Mouse (Mus musculus): ENCODE measurements at regions not wholly inside any gene's neighbourhood (a gene's known extent, or its start where the extent isn't known, plus 50 kb on each side); places are given as distances from the start of the nearest gene placed in this dataset.

DNA sequence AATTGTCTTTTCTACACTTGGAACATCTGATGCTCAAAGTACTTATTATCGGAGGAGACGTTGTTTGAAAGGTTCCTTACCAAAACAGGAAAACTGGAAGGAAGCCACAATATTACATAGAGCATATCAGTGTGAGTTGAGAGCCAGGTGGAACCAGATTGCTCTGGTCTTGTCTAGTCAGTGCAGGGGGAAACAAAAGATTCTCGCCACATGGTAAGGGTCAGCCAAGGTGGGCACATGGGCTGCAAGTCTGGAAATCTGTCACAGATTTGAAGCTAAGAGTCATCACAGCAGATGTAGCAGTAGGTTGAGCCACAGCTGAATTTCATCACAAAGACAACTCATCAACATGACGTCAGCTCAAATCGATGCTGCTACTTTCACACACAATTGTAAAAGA is 681.8 kb downstream of the Stpg2 start:
- no peak for DNase-seq (ENCODE audit: low spot score)

DNA sequence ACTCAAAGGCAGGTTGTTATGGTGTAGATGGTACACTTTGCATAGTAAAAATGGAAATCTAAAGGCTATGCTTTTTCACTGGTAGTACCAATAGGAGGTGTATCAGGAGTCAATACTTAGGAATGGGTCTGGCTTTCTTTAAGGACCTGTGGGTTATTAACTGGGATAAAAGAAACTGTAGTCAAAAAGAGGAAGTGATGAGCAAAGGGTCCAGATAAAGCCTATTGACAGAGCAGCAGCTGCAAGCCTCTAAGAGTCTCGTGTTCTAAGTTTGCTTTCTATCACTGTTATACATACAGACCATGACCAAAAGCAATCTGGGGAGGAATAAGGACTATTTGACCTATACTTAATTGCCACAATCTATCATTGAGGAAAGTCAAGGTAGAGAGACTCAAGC is 683.0 kb downstream of the Stpg2 start:
- DNase-seq (ENCODE audit: low spot score) = no peak

DNA sequence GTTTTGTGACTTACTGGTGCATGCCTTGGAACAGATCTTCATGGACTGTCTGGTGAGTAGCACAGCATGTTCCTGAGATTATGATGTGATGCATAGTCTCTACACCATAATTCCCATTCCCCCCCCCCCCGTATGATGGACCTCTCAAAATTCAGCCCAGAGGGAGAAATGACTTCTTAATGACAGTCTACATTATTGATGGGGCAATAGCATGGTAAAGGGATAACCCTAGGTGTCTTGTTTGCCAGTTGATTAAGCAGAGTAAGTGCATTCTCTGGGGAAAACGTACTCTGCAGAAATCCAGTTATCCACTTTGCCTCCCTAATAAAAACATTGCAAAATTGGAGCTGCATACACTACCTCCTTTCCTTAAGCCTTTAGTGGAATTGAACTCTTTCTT is 684.7 kb downstream of the Stpg2 start:
- no peak for DNase-seq (ENCODE audit: low spot score)

DNA sequence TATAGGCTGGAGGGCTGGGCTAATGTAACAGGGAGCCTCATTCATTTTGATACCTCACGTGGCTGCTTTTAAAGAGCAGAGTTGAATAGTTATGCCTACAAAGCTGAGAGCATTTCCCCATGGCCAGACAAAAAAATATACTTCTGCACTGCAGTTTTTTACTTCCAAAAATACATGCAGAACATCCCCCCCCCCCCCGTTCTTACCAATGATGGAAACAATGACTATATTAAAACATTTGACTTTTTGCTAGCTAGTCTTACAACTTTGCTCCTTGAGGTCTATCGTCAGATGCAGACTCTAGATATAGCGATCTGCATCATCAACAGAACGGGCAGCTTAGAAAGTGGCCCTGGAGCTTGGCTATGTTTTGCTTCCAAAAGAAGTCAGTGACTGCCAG is 692.4 kb downstream of the Stpg2 start:
- DNase-seq (ENCODE audit: low spot score) = no peak

DNA sequence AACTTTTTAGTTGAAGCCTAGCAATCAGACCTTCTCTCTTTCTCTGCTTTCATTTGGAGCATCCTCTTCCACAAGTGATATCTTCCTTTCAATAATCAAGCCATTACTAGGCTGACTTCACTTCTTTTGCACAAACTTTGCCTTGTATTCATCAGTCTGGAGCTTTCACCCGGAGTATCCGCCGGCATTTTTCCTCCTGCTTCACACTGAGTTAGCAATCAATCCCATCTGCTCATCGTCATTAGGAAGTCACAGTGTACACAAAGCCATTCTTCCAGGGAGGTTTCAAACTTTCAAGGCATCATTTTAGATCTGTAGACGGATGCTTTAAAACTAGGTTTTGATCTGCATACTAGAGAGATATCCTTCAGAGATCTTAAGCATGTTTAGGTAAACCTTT is 693.7 kb downstream of the Stpg2 start:
- no peak for DNase-seq (ENCODE audit: low spot score)

DNA sequence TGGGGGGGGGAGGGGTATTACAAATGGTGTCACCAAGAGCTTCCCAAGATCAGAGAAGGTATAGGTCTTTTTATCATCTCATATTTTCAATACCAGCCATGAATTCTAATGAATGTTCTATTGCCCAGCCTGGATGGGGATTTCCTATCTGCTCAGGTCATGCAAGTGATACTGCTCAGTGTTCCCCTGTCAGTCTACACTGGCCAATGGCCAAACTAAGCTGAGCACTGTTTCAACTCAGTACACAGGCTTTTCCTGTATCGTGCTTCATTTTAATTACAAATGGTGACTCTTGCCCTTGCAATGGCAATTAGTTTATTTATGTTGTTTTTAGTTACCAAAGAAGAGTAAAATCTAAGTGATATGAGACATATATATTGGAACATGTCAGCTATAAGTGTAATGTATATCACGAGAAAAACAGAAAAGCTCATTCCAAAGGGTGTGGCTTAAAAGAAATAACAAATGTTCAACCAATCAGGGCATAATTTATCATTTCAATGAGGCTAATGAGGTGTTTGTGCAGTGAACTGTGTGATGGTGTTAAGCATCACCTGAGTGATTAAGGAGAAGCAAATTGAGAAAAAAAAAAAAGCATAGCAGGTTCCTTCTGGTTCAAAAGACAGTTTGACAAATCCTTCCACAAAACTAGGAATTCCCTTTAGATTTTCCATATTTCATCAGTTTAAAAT is 708.3 kb downstream of the Stpg2 start:
- DNase-seq (ENCODE audit: low spot score) = no peak

DNA sequence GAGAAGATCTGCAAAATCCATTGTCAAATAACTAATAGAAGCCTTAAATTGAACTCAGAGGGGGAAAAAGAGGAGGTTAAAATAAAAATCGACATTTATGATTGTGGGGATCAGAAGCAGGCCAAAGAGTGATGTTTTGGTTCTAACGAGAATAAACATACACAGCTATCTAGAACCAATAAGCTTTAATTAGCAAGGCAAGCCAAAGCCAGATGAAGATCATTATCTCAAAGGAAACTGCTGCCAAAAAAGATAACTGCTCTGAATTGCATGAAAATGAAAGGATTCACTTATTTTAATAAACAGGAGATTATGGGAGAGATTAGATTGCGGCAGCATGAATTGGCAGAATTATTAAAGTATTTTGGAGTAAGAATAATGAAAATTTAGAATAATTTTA is 716.8 kb downstream of the Stpg2 start:
- DNase-seq (ENCODE audit: low spot score) = no peak

DNA sequence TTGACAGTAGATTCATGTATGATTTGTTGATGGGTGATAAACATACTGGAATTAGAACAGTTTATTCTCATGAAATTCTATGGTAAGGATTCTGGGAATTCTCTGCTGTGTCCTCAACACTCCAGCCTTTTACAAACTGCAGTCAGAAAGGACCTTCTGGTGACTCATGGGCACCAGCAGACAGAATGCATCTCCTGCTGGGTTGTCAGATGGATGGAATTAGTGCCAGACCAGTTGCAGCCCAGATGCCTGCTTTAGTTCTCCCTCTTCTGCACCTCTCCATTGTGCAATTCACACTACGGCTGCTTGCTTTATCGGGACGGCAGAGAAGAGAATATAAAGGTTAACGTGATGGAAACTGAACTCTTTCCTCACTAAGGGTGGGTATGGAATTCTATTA is 727.5 kb downstream of the Stpg2 start:
- DNase-seq (ENCODE audit: low spot score) = no peak

DNA sequence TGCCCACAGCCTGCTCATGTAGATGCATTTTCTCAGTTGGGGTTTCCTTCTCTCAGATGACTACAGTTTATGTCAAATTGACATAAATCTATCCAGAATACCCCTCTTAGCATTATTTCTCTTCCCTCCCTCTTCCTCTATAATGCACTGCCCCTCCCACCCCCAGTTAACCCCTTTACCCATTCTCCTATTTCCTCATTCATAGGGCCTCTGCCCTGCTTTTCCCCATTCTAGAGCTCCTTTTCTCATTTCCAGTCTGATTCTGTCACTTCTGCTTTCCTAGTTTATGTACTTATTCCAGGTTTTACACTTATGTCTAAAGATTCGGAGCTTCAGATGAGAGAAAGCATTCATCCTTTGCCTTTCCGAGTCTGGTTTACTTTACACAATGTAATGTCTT is 740.7 kb downstream of the Stpg2 start:
- DNase-seq (ENCODE audit: low spot score) = no peak

DNA sequence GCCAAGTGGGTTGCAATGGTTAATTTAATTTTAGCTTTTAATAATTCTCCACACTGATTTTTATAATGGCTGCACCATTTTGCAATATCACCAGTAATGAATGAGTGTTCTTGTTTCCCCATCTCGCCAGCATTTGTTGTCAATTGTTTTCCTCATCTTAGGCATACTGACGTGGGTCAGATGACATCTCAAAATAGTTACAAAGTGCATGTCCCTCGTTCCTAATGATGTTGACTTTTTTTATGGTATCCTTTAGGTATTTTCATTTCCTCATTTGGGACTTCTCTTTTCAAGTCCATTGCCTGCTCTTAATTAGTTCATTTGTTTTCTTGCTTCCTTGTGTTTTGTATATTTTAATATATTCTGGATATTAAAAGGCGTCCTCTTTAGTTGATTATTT is 741.8 kb downstream of the Stpg2 start:
- DNase-seq (ENCODE audit: low spot score) = no peak

DNA sequence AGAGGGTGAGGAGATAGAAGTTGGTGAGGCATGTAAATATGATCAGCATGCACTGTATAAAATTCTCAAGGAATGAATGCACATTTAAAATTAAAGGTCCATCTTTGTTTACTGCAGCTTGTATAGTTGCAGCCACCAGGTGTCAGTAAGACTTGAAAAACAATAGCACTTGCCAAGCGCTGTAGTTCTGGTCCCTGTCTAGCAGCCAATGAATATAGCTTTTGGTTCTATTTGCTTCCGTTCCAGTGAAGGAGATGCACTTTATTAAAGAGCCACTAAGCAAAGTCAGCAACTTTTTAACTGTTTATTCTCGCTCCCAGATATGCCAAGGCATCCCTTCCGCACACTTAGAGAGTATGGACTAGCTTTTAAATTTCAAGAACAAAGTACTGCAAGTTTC is 743.6 kb downstream of the Stpg2 start:
- DNase-seq (ENCODE audit: low spot score) = no peak

DNA sequence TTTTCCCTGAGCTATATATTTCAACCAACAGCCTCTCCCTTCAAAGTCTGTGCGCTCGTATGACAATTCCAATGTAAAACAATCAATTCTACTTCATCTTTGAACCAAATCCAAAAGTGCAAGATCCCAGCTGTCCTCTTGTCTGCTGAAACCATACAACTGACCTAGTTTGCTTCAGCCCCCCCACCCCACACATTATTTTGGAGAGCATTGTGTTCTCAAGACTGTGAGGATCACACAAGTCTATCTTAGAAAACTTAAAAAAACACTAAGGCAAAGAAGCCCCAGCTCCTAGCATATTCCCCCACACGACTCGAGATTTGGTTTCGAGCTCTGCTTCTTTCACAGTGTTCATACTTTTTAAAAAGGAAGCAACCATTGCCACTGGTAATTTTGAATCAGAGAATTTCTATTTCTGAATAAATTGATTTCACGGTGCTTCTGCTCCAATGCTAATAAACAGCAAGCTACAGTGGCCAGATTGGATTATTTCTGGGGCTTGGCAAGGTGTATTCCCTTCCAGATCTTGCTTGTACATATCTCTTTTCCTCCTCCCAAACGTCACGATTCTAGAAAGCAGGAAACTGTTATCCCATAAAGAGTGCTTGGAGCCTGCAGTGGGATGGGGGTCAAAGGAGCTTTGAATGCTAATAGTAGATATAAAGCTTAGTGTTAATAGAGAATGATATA is 744.7 kb downstream of the Stpg2 start:
- DNase-seq (ENCODE audit: low spot score) = no peak

DNA sequence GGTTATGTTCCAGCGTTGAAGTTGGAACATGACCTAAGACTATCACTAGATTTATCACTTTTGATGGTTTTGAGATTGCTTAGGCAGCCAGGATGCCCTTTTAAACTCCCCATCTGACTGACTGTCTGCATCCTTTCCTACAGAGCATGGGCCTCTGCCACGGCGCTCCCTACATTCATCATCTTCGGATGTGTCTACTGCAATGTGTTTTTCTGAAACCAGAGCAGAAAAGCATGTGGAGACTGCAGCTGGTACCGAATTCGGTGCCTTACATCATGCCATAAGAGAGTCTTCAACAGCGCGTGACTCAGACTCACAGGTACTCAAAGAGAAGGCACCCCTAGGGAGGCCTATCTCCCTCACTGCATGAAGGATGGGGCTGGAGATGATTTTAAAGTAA is 746.0 kb downstream of the Stpg2 start:
- DNase-seq (ENCODE audit: low spot score) = no peak

DNA sequence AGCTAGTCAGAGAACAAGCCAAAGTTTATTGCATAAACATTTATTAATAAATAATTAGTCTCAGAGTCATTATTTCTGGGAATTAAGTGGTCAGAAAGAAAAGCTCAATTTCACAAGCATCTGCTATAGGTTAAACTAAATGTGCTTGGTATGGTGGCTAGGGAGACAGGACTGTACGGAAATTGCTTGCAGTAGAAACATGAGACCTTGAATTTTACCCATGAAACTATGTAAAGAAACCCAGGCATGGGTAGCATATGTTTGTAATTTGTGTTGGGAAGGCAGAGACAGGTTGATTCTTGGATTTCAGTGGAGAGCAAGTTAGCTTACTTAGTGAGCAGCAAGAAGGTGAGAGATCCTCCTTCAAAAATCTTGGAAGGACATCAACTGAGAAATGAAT is 772.7 kb downstream of the Stpg2 start:
- no peak for DNase-seq (ENCODE audit: low spot score)

DNA sequence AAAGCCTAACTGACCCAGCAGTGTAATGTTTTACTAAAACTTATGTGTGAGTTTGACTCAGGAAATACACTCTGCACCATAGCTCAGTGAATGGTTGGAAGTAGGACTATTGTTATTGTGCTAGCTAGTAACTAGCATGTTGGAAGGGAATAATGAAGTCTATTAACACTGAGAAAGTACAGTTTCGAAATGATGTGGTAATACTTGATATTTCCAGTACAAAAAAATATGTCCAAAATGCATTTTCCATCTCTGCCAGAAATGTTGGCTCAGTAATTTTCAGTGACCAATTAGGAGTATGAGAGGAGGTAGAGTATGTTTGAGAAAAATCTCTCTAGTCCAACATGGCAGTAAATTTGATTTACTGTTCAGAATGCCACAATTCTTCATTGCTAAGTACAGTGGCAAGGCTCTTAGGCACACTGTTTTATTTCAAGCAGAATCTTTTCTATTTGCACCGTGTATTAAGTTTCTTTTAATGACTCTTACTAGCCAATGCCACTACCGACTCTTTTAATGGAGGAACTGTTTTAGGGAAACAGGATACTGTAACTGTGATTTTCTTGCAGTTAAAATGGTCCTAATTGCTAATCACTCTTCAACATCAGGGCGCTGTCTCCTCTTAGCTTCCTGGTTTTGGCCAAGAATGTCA is 780.5 kb downstream of the Stpg2 start:
- DNase-seq (ENCODE audit: low spot score) = no peak

DNA sequence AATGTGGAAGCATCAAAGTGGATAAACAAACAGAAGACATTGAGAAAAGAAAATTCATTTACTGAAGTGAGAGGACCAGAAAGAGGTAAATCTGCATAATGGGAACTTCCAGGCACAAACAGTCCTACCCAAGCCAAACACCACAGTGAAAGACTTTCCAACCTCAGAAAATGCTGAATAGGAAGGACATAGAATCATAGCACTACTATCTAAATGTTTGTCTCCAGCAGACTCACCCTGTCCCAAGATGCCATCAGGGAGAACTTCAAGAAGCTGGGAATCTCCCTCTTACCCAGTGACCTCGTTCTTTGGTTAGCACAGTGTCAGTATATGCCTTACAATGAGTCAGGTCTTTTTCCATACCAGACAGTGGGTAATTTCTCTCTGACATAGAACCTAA is 783.4 kb downstream of the Stpg2 start:
- no peak for DNase-seq (ENCODE audit: low spot score)

DNA sequence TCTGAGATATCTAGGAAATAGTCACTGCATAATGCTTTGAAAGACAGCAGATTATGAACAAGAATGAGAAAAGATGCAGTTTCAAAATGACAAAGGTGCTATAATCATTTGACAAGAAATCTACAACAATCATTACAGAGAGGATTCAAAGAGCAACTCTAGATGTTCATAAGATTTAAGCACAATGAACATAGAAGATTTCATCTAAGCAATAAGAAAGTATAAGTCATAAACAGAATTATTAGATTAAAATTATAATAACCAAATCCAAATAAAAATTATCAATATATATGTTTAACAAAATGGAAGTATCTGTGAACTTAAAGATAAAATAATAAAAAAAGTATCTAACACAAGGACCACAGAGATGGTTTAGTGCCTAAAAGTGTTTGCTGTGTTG is 783.9 kb downstream of the Stpg2 start:
- no peak for DNase-seq (ENCODE audit: low spot score)

DNA sequence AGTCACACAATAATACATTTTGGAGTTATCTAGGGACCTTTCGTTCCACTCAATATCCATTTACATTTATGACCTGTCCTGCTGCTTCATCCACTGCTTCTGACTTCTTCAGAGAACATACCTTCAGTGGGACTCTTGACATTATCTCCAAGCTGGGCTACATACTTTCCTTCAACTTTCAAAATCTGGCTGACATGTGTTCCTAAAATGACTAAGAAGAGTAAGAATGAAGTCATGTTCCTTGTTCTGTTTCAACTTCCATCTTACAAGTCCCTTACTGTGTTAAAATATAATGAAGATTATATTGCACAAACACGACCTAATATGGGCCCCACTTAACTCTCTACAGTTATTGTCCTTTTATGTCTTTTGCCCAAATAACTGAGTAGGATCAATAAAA is 807.0 kb downstream of the Stpg2 start:
- no peak for DNase-seq (ENCODE audit: low spot score)

DNA sequence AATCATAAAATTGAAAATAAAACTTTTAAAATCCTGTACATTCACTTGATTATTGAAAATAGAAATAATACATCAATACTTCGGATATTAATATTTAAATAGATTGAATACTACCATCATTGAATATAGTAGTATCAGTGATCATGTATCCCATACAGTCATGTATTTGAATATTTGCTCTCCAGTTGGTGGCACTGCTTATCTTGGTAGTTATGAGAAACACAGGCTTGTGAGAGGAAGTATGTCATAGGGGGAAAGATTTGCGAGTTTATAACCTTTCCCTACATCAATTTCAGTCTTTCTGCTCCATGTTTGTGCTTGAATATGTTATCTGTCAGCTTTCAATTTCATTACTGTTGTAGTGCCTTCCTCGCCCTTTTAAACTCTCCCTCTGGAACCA is 828.6 kb downstream of the Stpg2 start:
- no peak for DNase-seq (ENCODE audit: low spot score)

DNA sequence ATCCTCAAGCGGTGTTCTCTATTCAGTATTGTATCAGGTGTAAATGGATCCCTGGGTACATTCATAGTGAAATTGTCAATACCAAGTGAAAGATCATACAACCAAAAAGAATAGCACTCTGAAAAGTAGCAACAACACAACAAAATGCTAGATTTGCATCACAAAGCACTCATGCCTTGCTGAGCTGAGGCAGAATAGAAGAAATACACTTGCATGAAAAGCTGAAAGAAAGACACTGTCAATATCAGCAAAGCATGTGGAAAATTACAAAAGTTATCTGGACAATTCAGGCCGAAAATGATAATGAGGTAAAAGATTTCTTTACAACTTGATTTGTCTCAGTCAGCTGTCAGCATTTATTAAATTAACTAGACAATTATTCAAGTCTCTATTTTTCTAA is 829.6 kb downstream of the Stpg2 start:
- DNase-seq (ENCODE audit: low spot score) = no peak

DNA sequence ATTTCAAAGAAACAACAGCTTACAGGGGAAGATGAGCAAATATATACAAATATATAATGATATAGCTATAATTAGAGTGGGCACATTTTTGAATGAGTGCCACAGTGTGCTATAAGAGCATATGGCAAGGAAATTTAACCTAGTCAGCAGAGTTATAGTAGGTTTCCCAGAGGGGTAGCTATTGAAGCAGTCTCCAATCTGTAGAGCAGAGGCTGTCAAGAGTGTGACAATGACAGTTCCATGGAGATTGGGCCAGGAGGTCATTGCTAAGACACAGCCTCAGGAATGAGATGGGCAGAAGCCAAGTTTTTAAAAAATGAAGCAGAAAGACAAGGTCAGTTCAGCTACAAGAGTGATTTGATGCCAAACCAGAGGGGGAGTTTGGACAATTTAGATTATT is 839.4 kb downstream of the Stpg2 start:
- DNase-seq (ENCODE audit: low spot score) = no peak

DNA sequence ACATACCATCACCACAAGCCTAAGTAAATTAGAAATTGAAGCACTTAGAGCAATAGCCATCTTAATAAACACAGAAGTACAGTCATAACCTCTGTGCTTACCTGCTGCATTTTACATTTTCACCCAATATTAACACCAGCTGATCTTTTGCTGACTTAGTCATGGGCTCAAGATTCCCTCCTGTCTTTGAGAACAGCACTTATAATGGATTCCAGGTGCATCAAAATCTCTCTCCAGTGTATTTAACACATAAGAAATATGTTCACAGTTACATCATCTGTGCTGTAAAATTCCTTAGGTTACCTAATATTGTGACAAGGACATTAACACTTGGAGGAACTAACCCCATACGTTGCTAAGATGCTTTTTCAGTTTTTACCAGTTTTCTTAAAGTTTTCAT is 849.1 kb downstream of the Stpg2 start:
- DNase-seq (ENCODE audit: low spot score) = no peak

DNA sequence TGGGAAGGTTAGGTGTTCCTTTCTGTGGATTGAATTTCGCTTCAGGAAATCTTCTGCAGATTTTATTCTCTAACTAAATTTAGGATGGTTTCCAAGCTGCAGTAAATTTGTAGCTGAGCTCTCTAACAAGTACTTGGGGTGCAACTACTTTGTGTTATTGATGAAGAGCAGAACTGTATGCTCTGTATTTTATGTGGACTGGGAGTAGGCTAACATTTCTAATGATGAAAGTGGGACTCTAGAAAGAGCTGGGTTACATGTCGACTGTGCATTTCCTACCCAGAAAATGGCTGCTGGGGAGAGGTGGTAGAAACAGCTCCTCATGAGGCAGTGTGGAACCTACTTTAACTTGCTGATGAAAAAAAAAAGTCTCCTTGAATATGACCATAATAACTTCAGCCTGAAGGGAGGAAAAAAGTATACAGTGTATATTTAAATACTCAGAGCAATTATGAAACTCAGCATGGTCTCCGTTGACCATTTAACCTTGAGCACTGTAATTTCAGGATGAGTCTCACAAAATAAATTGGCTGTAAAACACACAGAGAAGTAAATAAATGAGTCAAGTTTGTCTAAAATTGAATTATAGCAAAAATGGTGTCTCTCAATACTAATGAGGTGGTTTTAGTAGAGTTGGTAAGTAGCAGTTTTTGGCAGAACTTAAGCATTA is 852.6 kb downstream of the Stpg2 start:
- no peak for DNase-seq (ENCODE audit: low spot score)

Data from yolk sac, embryonic 10.5 days (tissue).